Mouse (Mus musculus): Measurements from ENCODE around the gene Nr4a3. TPM values are rescaled to one million over a fixed set of nuclear protein-coding genes. Genes with fewer than 3 reads are reported as not detected.

Gene Nr4a3
- total and polyA plus RNA-seq, 3 experiments = 0.17 TPM; not detected in 2

GRCm38 (mm10) chr4:48076693-48077471, 31.9 kb downstream of the Nr4a3 start (continued):
- TF ChIP-seq UBTF (IDR thresholded peaks at IDR 0.05; ENCODE audit: borderline replicate concordance, insufficient read depth, low read depth, low read length) (no peak), ZKSCAN1 (IDR thresholded peaks at IDR 0.05; ENCODE audit: low read depth, low read length) (no peak), ZC3H11A (IDR thresholded peaks at IDR 0.05; ENCODE audit: low read depth, low read length) (no peak), POLR2AphosphoS5 (IDR thresholded peaks at IDR 0.05; ENCODE audit: borderline replicate concordance, low read depth, low read length) (no peak), POLR2A (IDR thresholded peaks at IDR 0.05; ENCODE audit: control insufficient read depth in 1 of 2, insufficient read depth in 1 of 2, low read depth in 1 of 2, low read length in 2 of 2, poor library complexity in 1 of 2) (peak; percentile 41 to 57; a peak in 1 of 4 replicates), NRF1 (IDR thresholded peaks at IDR 0.05; ENCODE audit: insufficient read depth, low read depth, low read length, poor library complexity, severe bottlenecking) (no peak), HCFC1 (IDR thresholded peaks at IDR 0.05; ENCODE audit: low read depth, low read length) (peak; percentile 62), KAT2A (conservative IDR thresholded peaks at IDR 0.05; ENCODE audit: low read depth, low read length) (no peak), MXI1 (IDR thresholded peaks at IDR 0.05; ENCODE audit: low read depth, low read length) (no peak; the same call in 1 of the 2 replicates), USF1 (IDR thresholded peaks at IDR 0.05; ENCODE audit: low read depth, low read length) (no peak), CHD1 (IDR thresholded peaks at IDR 0.05; ENCODE audit: low read depth, low read length) (0 out of 2 replicates have a peak, but pooled peaks have one; percentile 50), MYB (IDR thresholded peaks at IDR 0.05; ENCODE audit: low read depth, low read length) (peak; percentile 58), RAD21 (IDR thresholded peaks at IDR 0.05; ENCODE audit: low read depth, low read length) (no peak), TBP (IDR thresholded peaks at IDR 0.05; ENCODE audit: low read depth, low read length) (peak; percentile 34; the same call in 1 of the 2 replicates)

DNA sequence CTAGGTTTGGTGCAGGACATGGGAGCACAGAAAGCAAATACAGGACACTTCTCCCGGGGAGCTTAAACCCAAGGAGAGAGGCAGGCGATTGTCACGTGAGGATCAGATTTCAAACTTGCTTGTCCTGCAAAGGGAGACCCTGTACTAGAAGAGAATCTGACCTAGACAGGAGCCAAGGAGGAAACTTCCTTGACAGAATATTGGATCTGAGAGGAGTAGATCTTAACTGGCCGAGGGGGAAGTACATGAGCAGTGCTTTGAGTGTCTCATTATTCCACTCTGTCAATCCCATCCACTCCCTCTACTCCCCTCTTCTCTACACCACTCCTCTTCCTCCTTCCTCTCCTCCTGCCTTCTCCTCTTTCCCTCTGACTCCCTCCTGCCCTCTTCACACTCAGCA, 33.3 kb downstream of the Nr4a3 start:
- no peak overlapping the region for H3K9ac ChIP-seq (ENCODE audit: control insufficient read depth, low read depth, low read length, poor library complexity, severe bottlenecking)
- no peaks in the 10 kb centered on the region for H3K79me2 ChIP-seq (ENCODE audit: control insufficient read depth, insufficient read depth, low read length, poor library complexity)
- no peak overlapping the region for H3K4me3 ChIP-seq (ENCODE audit: control insufficient read depth in 1 of 2, insufficient read depth in 1 of 2, low read depth in 2 of 2, low read length in 2 of 2)
- H3K36me3 ChIP-seq (ENCODE audit: control insufficient read depth in 1 of 2, insufficient read depth in 2 of 2, low read length in 2 of 2) = peaks cover 0 to 14% of the 10 kb centered on the region in 2 experiments; a peak in 2 of 4 replicates
- no peaks in the 10 kb centered on the region; a peak in 2 of 4 replicates for H3K27me3 ChIP-seq (ENCODE audit: control insufficient read depth in 1 of 2, insufficient read depth in 2 of 2, low read length in 2 of 2)
- H3K4me1 ChIP-seq (ENCODE audit: control insufficient read depth in 1 of 2, insufficient read depth in 2 of 2, low read length in 2 of 2) = peaks cover 5 to 22% of the 10 kb centered on the region in 2 experiments; a peak in 3 of 4 replicates
- H3K27ac ChIP-seq (ENCODE audit: control insufficient read depth, low read depth, low read length) = no peak overlapping the region
- no peak for TF ChIP-seq CTCF (IDR thresholded peaks at IDR 0.05 in 2 of 3, conservative IDR thresholded peaks at IDR 0.05 in 1 of 3; ENCODE audit: control insufficient read depth in 1 of 3, insufficient read depth in 1 of 3, low read depth in 2 of 3, low read length in 3 of 3, poor library complexity in 1 of 3, severe bottlenecking in 1 of 3)
- no peak for TF ChIP-seq GABPA (IDR thresholded peaks at IDR 0.05; ENCODE audit: low read depth, low read length)
- TF ChIP-seq ZNF384 (IDR thresholded peaks at IDR 0.05; ENCODE audit: low read depth, low read length) = no peak
- TF ChIP-seq MAX (IDR thresholded peaks at IDR 0.05; ENCODE audit: low read length) = no peak
- no peak for TF ChIP-seq POLR2AphosphoS2 (IDR thresholded peaks at IDR 0.05; ENCODE audit: low read length)
- no peak for TF ChIP-seq MXI1 (IDR thresholded peaks at IDR 0.05; ENCODE audit: low read depth, low read length)
- H3K9me3 ChIP-seq (replicated peaks; ENCODE audit: insufficient read depth, low read length) = no peaks in the 10 kb centered on the region
- DNase-seq (ENCODE audit: low read depth, low spot score) = no peak

Measured in MEL (cell line).